Mouse (Mus musculus) G1E (cell line): Measurements from ENCODE around the gene Vav1.
"Not testable (repeated sequence)": the region's sequence is repeated elsewhere in the genome, so short reads cannot be mapped to it uniquely, and the experiment has no call there.

ENCODE experiments used
- CTCF ChIP-seq: IDR thresholded peaks from 2 replicates; pipeline ENCODE4 v1.5.1; 2012; ENCODE audit warnings: low read depth, low read length, inconsistent platforms, mixed read lengths
- GATA1 ChIP-seq: IDR thresholded peaks from 2 replicates; pipeline ENCODE4 v1.6.1; 2012; ENCODE audit warnings: borderline replicate concordance, low read length, inconsistent platforms, mixed read lengths
- TAL1 ChIP-seq: conservative IDR thresholded peaks from 2 replicates; pipeline ENCODE4 v1.6.1; 2012; ENCODE audit warnings: low read depth, low read length, inconsistent platforms, mixed read lengths

GRCm38 (mm10) chr17:57335194-57335593 lies 56.3 kb downstream of the Vav1 start:
- not testable (repeated sequence) for TF ChIP-seq GATA1, TAL1, CTCF
